In genomic region chr5:112877391-112878115, GRCm38 (mm10) we compare ENCODE assay signal across 14 mouse cellular contexts. TPM values are rescaled to one million over a fixed set of nuclear protein-coding genes. Genes with fewer than 3 reads are reported as not detected.
A peak's percentile ranks its signal among the peaks of the same experiment; 100 is the strongest.
DNase-seq lines count a peak whose midpoint lies in the region; ATAC-seq lines count a peak whose summit lies in the region.
"Had no signal": no experiment of that assay in that cellular context is flagged by ENCODE, and none has a peak within 500 bp of the region (broad histone marks: within the 10 kb centered on the region; RNA-seq: fewer than 3 reads in every experiment).

No protein-coding gene starts in this region.

- H3K9me3 ChIP-seq in midbrain, embryonic 11.5 days (ENCODE audit: control insufficient read depth, low read length) = no peaks in the 10 kb centered on the region
- H3K9me3 ChIP-seq in midbrain, embryonic 15.5 days = no peaks in the 10 kb centered on the region
- H3K9me3 ChIP-seq in embryonic facial prominence, embryonic 14.5 days (ENCODE audit: control insufficient read depth, low read length) = no peaks in the 10 kb centered on the region
- no peaks in the 10 kb centered on the region for H3K9me3 ChIP-seq in midbrain, embryonic 13.5 days
- H3K9me3 ChIP-seq: limb, embryonic 12.5 days had no signal

- H3K36me3 ChIP-seq in midbrain, embryonic 11.5 days (ENCODE audit: control insufficient read depth, insufficient read depth, low read length) = no peaks in the 10 kb centered on the region
- H3K36me3 ChIP-seq in midbrain, embryonic 15.5 days (replicated peaks) = no peaks in the 10 kb centered on the region
- H3K36me3 ChIP-seq in embryonic facial prominence, embryonic 14.5 days (ENCODE audit: control insufficient read depth, insufficient read depth, low read length) = no peaks in the 10 kb centered on the region
- H3K36me3 ChIP-seq in midbrain, embryonic 13.5 days = no peaks in the 10 kb centered on the region
- H3K36me3 ChIP-seq: G1E; limb, embryonic 12.5 days had no signal

- DNase-seq in frontal cortex, postnatal 10 days (ENCODE audit: low spot score in 2 of 2) = peak; percentile 38 to 40
- no peak for DNase-seq in frontal cortex, adult 2 months (ENCODE audit: extremely low spot score in 1 of 2, low spot score in 1 of 2)
- DNase-seq in midbrain, embryonic 11.5 days (ENCODE audit: low spot score, missing footprints) = no peak
- DNase-seq in embryonic facial prominence, embryonic 14.5 days (ENCODE audit: low spot score) = peak; percentile 83
- no peak for DNase-seq in gastrocnemius, postnatal 10 days
- DNase-seq in gastrocnemius, adult 18-20 months (ENCODE audit: low spot score) = no peak
- DNase-seq: gastrocnemius, postnatal 25 days; liver, postnatal 0 days; right cerebral cortex, postnatal 14 days had no signal

- no peak overlapping the region for H3K9ac ChIP-seq in midbrain, embryonic 11.5 days (ENCODE audit: low read length)
- no peak overlapping the region for H3K9ac ChIP-seq in midbrain, embryonic 15.5 days
- no peak overlapping the region for H3K9ac ChIP-seq in embryonic facial prominence, embryonic 14.5 days (ENCODE audit: low read depth, low read length)
- no peak overlapping the region for H3K9ac ChIP-seq in midbrain, embryonic 13.5 days (replicated peaks)
- H3K9ac ChIP-seq: limb, embryonic 12.5 days; liver, postnatal 0 days had no signal

- 53% methylated on average over 14 of the region's 14 CpGs for WGBS in midbrain, embryonic 11.5 days
- WGBS in midbrain, embryonic 15.5 days = 43% methylated on average over 14 of the region's 14 CpGs
- WGBS in embryonic facial prominence, embryonic 14.5 days = 32% methylated on average over 14 of the region's 14 CpGs
- WGBS in midbrain, embryonic 13.5 days = 39% methylated on average over 14 of the region's 14 CpGs

- no peak overlapping the region for H3K4me2 ChIP-seq in midbrain, embryonic 11.5 days
- H3K4me2 ChIP-seq in midbrain, embryonic 15.5 days = no peak overlapping the region
- no peak overlapping the region for H3K4me2 ChIP-seq in embryonic facial prominence, embryonic 14.5 days (ENCODE audit: low read depth, low read length)
- H3K4me2 ChIP-seq in midbrain, embryonic 13.5 days (replicated peaks) = no peak overlapping the region
- H3K4me2 ChIP-seq: heart, embryonic 11.5 days; limb, embryonic 12.5 days had no signal

- no peak overlapping the region for H3K4me3 ChIP-seq in midbrain, embryonic 11.5 days (ENCODE audit: low read depth, low read length)
- H3K4me3 ChIP-seq in midbrain, embryonic 15.5 days = no peak overlapping the region
- H3K4me3 ChIP-seq in embryonic facial prominence, embryonic 14.5 days (ENCODE audit: low read depth, low read length) = no peak overlapping the region
- H3K4me3 ChIP-seq in midbrain, embryonic 13.5 days (replicated peaks) = no peak overlapping the region
- H3K4me3 ChIP-seq: limb, embryonic 12.5 days had no signal

- no peak overlapping the region for H3K27ac ChIP-seq in midbrain, embryonic 11.5 days (ENCODE audit: low read depth, low read length)
- no peak overlapping the region for H3K27ac ChIP-seq in midbrain, embryonic 15.5 days
- H3K27ac ChIP-seq in embryonic facial prominence, embryonic 14.5 days (replicated peaks; ENCODE audit: low read depth, low read length) = no peak overlapping the region
- H3K27ac ChIP-seq in midbrain, embryonic 13.5 days = no peak overlapping the region
- H3K27ac ChIP-seq: limb, embryonic 12.5 days had no signal

- peak; percentile 2; the same call in 1 of the 2 replicates for ATAC-seq in midbrain, embryonic 11.5 days (ENCODE audit: low FRiP score)
- no peak for ATAC-seq in midbrain, embryonic 15.5 days (replicated peaks)
- ATAC-seq in embryonic facial prominence, embryonic 14.5 days (ENCODE audit: low read depth) = peak; percentile 61; the same call in 1 of the 2 replicates
- 0 out of 2 replicates have a peak, but pooled peaks have one; percentile 55 for ATAC-seq in midbrain, embryonic 13.5 days
- ATAC-seq: liver, postnatal 0 days had no signal

- no peaks in the 10 kb centered on the region for H3K27me3 ChIP-seq in midbrain, embryonic 11.5 days (ENCODE audit: control insufficient read depth, insufficient read depth, low read length)
- H3K27me3 ChIP-seq in midbrain, embryonic 15.5 days (replicated peaks) = no peaks in the 10 kb centered on the region
- H3K27me3 ChIP-seq in embryonic facial prominence, embryonic 14.5 days (replicated peaks; ENCODE audit: control insufficient read depth, insufficient read depth, low read length) = no peaks in the 10 kb centered on the region; the same call in 1 of the 2 replicates
- no peaks in the 10 kb centered on the region; the same call in 1 of the 2 replicates for H3K27me3 ChIP-seq in midbrain, embryonic 13.5 days

- H3K4me1 ChIP-seq in midbrain, embryonic 11.5 days (ENCODE audit: control insufficient read depth, insufficient read depth, low read length) = peaks cover 4% of the 10 kb centered on the region; the same call in 1 of the 2 replicates
- no peaks in the 10 kb centered on the region for H3K4me1 ChIP-seq in midbrain, embryonic 15.5 days
- H3K4me1 ChIP-seq in embryonic facial prominence, embryonic 14.5 days (ENCODE audit: control insufficient read depth, insufficient read depth, low read length) = no peaks in the 10 kb centered on the region
- H3K4me1 ChIP-seq in midbrain, embryonic 13.5 days (replicated peaks) = no peaks in the 10 kb centered on the region

RNA-seq across cellular contexts. Expression of gene Myo18b, which starts 18.6 kb away (rescaled TPM):
- polyA plus RNA-seq in frontal cortex, adult 2 months (2012; rRNA removed) = 2.0 TPM in 2 replicates
- polyA plus RNA-seq in midbrain, embryonic 11.5 days (2014; fragmentation: Nextera tagmentation; extraction: Ambion mirVana) = 0.41 and 0.48 TPM in 2 replicates
- polyA plus RNA-seq in midbrain, embryonic 15.5 days (2015; fragmentation: Nextera tagmentation; extraction: Ambion mirVana) = 1.5 and 1.6 TPM in 2 replicates
- 6.7 and 9.4 TPM in 2 replicates for polyA plus RNA-seq in embryonic facial prominence, embryonic 14.5 days (2014; fragmentation: Nextera tagmentation; extraction: Ambion mirVana)
- polyA plus RNA-seq in midbrain, embryonic 13.5 days (2015; fragmentation: Nextera tagmentation; extraction: Ambion mirVana) = 2.1 and 2.3 TPM in 2 replicates
- 100 to 1,000 TPM; 327 to 359 TPM for total RNA-seq in gastrocnemius, postnatal 10 days (2021)
- 100 to 1,000 TPM; 309 to 349 TPM for total RNA-seq in gastrocnemius, adult 18-20 months (2021)
- polyA plus RNA-seq: G1E; liver, postnatal 0 days had no signal

Comparison
In these comparisons a context has a peak if more than half of its experiments do, and no peak if none do; other contexts are left out.
1. DNase-seq: peak in frontal cortex, postnatal 10 days (2 of 2) and embryonic facial prominence, embryonic 14.5 days (single experiment); none in frontal cortex, adult 2 months (0 of 2), midbrain, embryonic 11.5 days (single experiment), gastrocnemius, postnatal 10 days (single experiment) and gastrocnemius, adult 18-20 months (single experiment).